Mouse (Mus musculus) heart, postnatal 0 days (tissue): ENCODE results near the gene Mmel1. TPM values are rescaled to one million over a fixed set of nuclear protein-coding genes. Genes with fewer than 3 reads are reported as not detected.
A peak's percentile ranks its signal among the peaks of the same experiment; 100 is the strongest.

Experiments used
- ATAC-seq: fragments of 200-750 bp; cut with Nextera tagmentation; 2 replicates; pipeline ENCODE4 v1.8.0; 2017; ENCODE audit warnings: low read depth, moderate number of reproducible peaks, moderate library complexity; ENCODE audit not compliant: insufficient read depth
- DNase-seq: peaks from one replicate; pipeline ENCODE4 v3.0.0-alpha.2; 2016; ENCODE audit warnings: low spot score
- H3K27ac ChIP-seq: fragments of 300-500 bp; sonication (generic); 2 replicates; pipeline ENCODE4 v1.5.1; 2014; ENCODE audit warnings: low read depth, mild to moderate bottlenecking
- H3K27me3 ChIP-seq: fragments of 300-500 bp; sonication (generic); 2 replicates; pipeline ENCODE4 v1.6.1; 2014; ENCODE audit warnings: low read length, mixed read lengths; ENCODE audit not compliant: control insufficient read depth, insufficient read depth
- H3K36me3 ChIP-seq: fragments of 300-500 bp; sonication (generic); replicated peaks from 2 replicates; pipeline ENCODE4 v1.6.1; 2014; ENCODE audit warnings: low read length, mixed read lengths; ENCODE audit not compliant: control insufficient read depth, insufficient read depth
- H3K4me1 ChIP-seq: fragments of 300-500 bp; sonication (generic); 2 replicates; pipeline ENCODE4 v1.6.1; 2014; ENCODE audit warnings: antibody characterized with exemption; ENCODE audit not compliant: control insufficient read depth, insufficient read depth
- H3K4me2 ChIP-seq: fragments of 300-500 bp; sonication (generic); 2 replicates; pipeline ENCODE4 v1.6.1; 2014; ENCODE audit warnings: low read depth, mild to moderate bottlenecking, low read length, moderate library complexity
- H3K4me3 ChIP-seq: fragments of 300-500 bp; sonication (generic); 2 replicates; pipeline ENCODE4 v1.5.1; 2014; ENCODE audit warnings: low read depth, low read length
- H3K9ac ChIP-seq: fragments of 300-500 bp; sonication (generic); replicated peaks from 2 replicates; pipeline ENCODE4 v1.6.1; 2014; ENCODE audit warnings: low read depth, low read length, mixed read lengths
- H3K9me3 ChIP-seq: fragments of 300-500 bp; sonication (generic); replicated peaks from 2 replicates; pipeline ENCODE4 v1.6.1; 2016; ENCODE audit warnings: low read length; ENCODE audit not compliant: control insufficient read depth
- CTCF ChIP-seq: IDR thresholded peaks from 2 replicates; pipeline ENCODE4 v1.5.1; 2016; ENCODE audit warnings: antibody characterized with exemption, control low read depth, low read depth
- EP300 ChIP-seq: IDR thresholded peaks from 2 replicates; pipeline ENCODE4 v1.6.1; 2016; ENCODE audit warnings: antibody characterized with exemption, low read depth
- WGBS: fragments of 180-500 bp; shearing (Covaris S2); extraction: QIAGEN DNeasy Blood & Tissue Kit; methylation state at CpG from one replicate; pipeline ENCODE4 v1.1.7; 2014; 5-methylcytosine and 5-hydroxymethylcytosine counted together
- polyA plus RNA-seq: library from polyadenylated mRNA; unstranded; fragments of >200 nt; fragmentation: Nextera tagmentation; extraction: Ambion mirVana; gene quantifications from 2 replicates; pipeline ENCODE4 v1.2.1, GENCODE M21; 2015
- total RNA-seq: library from RNA; depleted of rRNA; stranded (reverse); fragments of >200 nt; gene quantifications from 2 replicates; pipeline ENCODE4 v1.2.3, GENCODE M21; 2014; ENCODE audit warnings: low replicate concordance

Mmel1 gene
- total and polyA plus RNA-seq, 2 experiments from 2014 or later: 0.07 to 0.34 TPM

DNA sequence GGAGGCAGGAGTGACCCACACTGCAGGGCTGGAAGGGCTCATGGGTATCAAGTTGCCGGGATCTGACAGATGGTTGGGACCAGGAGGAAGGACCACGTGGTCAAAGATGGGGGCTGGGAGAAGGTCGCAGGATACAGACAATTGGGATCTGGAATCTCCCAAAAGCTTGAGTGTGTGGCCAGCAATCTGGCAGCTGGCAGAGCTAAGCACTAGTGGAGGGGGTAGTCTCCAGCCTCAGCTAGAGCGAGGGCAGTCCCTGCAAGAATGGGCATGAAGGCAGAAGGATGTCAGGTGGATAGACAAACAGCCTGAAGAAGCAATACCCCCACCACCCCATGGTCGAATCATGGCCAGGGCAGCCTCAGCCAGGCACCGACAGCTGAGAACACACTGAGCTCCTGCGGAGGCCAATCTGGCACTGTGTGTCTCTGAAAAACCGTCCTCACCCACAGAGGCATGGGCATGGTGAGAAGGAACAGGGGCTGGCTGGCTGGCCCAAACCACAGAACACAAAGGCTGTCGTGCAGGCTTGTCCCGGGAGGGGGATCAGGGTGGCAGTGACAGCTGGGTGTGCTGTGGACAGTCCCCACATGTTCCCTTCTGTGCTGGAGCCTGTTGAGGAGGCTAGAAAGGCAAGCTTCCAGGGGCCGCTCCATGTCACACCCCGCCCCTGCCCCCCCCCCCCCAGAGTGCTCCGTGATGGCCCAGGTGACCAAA, 17.6 kb downstream of the Mmel1 start:
- Histone ChIP-seq H3K4me2 (no peak overlapping the region), H3K9me3 (no peaks in the 10 kb centered on the region), H3K27me3 (no peaks in the 10 kb centered on the region), H3K4me1 (no peaks in the 10 kb centered on the region), H3K4me3 (no peak overlapping the region), H3K9ac (no peak overlapping the region), H3K27ac (no peak overlapping the region), H3K36me3 (no peaks in the 10 kb centered on the region)
- no peak for TF ChIP-seq EP300
- TF ChIP-seq CTCF: no peak
- ATAC-seq (no peak), DNase-seq (no peak)
- 66% methylated on average over 13 of the region's 13 CpGs for WGBS

DNA sequence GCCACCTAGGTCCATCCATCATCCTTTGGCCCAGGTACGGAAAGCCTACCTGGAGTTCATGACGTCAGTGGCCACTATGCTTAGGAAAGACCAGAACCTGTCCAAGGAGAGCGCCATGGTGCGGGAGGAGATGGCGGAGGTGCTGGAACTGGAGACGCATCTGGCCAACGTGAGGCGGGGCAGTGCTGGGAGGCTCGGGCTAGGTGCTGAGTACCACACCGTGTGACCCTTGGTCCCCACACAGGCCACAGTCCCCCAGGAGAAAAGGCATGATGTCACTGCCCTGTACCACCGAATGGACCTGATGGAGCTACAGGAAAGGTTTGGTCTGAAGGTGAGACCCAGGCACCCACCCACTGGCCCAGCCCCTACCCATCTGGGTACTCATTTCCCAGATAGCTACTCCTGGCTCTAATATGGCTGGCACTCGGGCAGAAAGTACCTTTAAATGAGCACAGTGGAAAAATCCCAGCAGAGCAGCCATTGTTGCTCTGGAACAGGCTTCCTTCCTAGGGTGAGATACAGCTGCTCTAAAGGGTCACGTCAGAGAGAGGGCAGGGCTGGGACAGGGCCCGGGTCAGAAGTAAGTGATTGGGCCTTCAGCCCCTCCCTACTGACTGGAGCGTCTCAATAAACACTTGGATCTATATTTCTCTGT, 18.3 kb downstream of the Mmel1 start:
- DNase-seq: no peak
- Histone ChIP-seq H3K27me3 (0 out of 2 replicates have a peak, but pooled peaks cover 3% of the 10 kb centered on the region), H3K4me3 (no peak overlapping the region), H3K27ac (no peak overlapping the region), H3K4me1 (no peaks in the 10 kb centered on the region), H3K9ac (no peak overlapping the region), H3K36me3 (no peaks in the 10 kb centered on the region), H3K9me3 (no peaks in the 10 kb centered on the region), H3K4me2 (no peak overlapping the region)
- 0 out of 2 replicates have a peak, but pooled peaks have one; percentile 7 for ATAC-seq
- 73% methylated on average over 15 of the region's 15 CpGs for WGBS
- TF ChIP-seq CTCF (no peak), EP300 (no peak)

DNA sequence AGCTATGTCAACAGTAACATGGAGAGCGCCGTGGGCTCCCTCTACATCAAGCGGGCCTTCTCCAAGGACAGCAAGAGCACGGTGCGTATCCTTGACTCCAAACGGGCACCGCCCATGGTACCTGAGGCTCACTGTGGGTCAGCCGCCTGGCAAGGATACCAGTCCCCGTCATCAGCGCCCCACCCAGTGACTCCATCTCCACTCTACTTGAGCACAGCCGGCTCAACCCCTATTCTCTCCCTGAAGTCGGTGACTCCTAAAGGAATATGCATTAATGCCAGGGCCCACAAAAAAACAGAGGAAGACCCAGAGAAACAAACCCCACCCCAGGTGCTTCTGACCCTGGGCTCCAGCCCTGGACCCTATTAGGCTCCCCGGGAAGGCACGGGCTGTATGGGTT, 21.5 kb downstream of the Mmel1 start:
- no peaks in the 10 kb centered on the region for H3K4me1 ChIP-seq
- H3K9me3 ChIP-seq: no peaks in the 10 kb centered on the region
- H3K36me3 ChIP-seq: no peaks in the 10 kb centered on the region
- no peak overlapping the region for H3K9ac ChIP-seq
- H3K4me3 ChIP-seq: no peak overlapping the region
- ATAC-seq: no peak
- no peak overlapping the region for H3K4me2 ChIP-seq
- no peak overlapping the region for H3K27ac ChIP-seq
- TF ChIP-seq EP300: no peak
- no peak for TF ChIP-seq CTCF
- 0 out of 2 replicates have a peak, but pooled peaks cover 3% of the 10 kb centered on the region for H3K27me3 ChIP-seq
- DNase-seq: no peak
- WGBS: 83% methylated on average over 14 of the region's 14 CpGs

DNA sequence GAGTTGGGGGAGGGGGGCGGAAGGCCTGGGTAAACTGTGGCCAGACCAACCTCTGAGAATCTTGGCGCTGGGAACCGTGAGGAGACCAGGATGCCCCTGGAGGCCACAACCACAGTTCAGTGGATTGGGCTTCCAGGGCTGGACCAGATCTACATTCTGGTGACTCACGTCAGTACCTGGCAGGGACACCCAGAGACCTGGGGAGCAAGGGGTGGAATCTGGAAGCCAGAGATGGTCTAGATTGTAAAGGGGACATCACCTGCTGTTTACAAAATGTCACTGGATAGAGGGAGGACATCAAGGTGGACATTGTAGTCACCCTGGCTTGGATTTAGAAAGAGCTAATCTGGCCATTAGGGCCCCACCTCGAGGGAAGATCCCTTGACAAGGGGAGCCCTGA, 26.2 kb downstream of the Mmel1 start:
- Histone ChIP-seq H3K36me3 (no peaks in the 10 kb centered on the region), H3K4me2 (no peak overlapping the region), H3K4me3 (no peak overlapping the region), H3K9ac (no peak overlapping the region), H3K4me1 (peaks cover 12% of the 10 kb centered on the region; the same call in 1 of the 2 replicates), H3K9me3 (no peaks in the 10 kb centered on the region), H3K27me3 (0 out of 2 replicates have a peak, but pooled peaks cover 3% of the 10 kb centered on the region), H3K27ac (no peak overlapping the region)
- TF ChIP-seq CTCF (no peak), EP300 (no peak)
- WGBS: 70% methylated on average over 5 of the region's 5 CpGs
- DNase-seq (no peak), ATAC-seq (no peak)

DNA sequence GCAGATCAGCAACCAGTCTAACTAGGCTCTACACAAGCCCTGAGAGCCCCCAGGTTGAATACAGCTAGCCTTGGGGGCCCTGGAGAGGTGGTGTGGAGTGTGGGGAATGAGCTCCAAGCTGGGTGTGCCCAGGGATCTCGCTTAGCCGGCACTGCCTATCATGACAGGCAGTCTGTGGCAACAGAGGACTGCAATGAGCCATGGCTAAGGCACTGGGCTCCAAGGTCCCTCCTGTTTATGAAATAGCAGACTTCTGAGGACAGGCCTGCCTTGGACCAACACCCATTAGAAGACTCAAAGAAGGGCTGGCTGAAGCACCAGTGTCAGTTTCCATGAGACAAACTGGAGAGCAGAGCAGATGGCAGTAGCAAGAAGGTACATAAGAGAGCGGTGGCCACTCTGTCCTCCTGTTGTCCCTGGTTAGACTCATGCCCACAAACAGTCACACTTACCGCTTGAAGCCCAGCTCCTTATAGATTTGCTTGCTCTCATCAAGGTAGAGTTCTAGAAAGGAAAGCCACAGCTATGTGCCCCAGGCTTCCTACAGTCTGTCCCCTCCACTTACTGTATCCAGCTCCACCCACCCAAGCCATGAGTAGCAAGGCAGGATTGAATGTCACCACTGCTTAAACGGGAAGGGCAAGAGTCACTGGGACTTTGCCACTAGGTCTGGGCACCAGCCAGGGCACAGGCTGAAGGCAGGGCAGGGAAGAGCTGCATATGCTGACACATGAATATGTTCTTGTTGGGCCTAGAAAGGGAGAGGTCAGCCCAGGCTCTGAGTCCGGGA, 28.5 kb downstream of the Mmel1 start:
- Histone ChIP-seq H3K4me1 (peaks cover 12% of the 10 kb centered on the region; the same call in 1 of the 2 replicates), H3K27me3 (no peaks in the 10 kb centered on the region), H3K4me3 (peak overlapping the region; percentile 60), H3K4me2 (peak overlapping the region; percentile 94), H3K36me3 (no peaks in the 10 kb centered on the region), H3K9me3 (no peaks in the 10 kb centered on the region), H3K27ac (peak overlapping the region; percentile 60), H3K9ac (peak overlapping the region; percentile 62)
- ATAC-seq (no peak), DNase-seq (no peak)
- TF ChIP-seq EP300 (no peak), CTCF (no peak)
- 62% methylated on average over 6 of the region's 6 CpGs for WGBS
